Mouse (Mus musculus): Measurements from ENCODE around the gene Brinp2. TPM values are rescaled to one million over a fixed set of nuclear protein-coding genes. Genes with fewer than 3 reads are reported as not detected.

The Brinp2 gene
- polyA plus RNA-seq, 1 experiment = 0.57 TPM

- H3K4me1 ChIP-seq (ENCODE audit: control insufficient read depth, insufficient read depth, low read length) = no peaks in the 10 kb centered on the region
- no peak overlapping the region for H3K4me3 ChIP-seq (ENCODE audit: low read depth, low read length)
- no peaks in the 10 kb centered on the region for H3K36me3 ChIP-seq (ENCODE audit: control insufficient read depth, insufficient read depth, low read length, poor library complexity, severe bottlenecking)
- no peak overlapping the region for H3K9ac ChIP-seq (ENCODE audit: low read depth, poor library complexity, severe bottlenecking)
- no peaks in the 10 kb centered on the region for H3K9me3 ChIP-seq (replicated peaks; ENCODE audit: control insufficient read depth, insufficient read depth, low read length, poor library complexity, severe bottlenecking)
- TF ChIP-seq POLR2A (IDR thresholded peaks at IDR 0.05; ENCODE audit: insufficient read depth, low read length) (no peak), CTCF (IDR thresholded peaks at IDR 0.05; ENCODE audit: low read depth, low read length) (peak; percentile 4), EP300 (IDR thresholded peaks at IDR 0.05; ENCODE audit: insufficient read depth, low read depth, low read length) (no peak)
- no peak overlapping the region for H3K27ac ChIP-seq (ENCODE audit: insufficient read depth, low read length)
- no peaks in the 10 kb centered on the region for H3K27me3 ChIP-seq (ENCODE audit: control insufficient read depth, insufficient read depth, low read length, poor library complexity, severe bottlenecking)
Observed at GRCm38 (mm10) chr1:158245486-158245885, 110.6 kb downstream of the Brinp2 start.

DNA sequence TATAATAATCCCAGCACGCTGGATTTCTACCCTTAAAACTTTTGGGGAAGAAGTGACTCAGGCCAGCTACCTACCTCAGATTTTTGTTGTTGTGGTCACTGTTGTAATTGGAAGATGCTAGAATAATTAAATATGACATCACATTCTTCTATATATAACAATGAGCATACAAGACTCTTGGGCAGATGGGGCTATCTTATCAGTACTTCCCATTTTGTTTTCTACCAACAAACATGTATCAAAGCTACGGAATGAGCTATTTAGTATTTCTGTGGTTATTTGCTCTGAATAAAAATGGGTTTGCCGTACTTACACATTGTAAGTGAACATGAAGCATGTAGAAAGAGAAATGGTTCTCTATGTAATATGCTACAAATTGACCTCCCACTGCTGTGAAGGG is 112.1 kb downstream of the Brinp2 start:
- no peak overlapping the region for H3K9ac ChIP-seq (ENCODE audit: low read depth, poor library complexity, severe bottlenecking)
- H3K9me3 ChIP-seq (replicated peaks; ENCODE audit: control insufficient read depth, insufficient read depth, low read length, poor library complexity, severe bottlenecking) = no peaks in the 10 kb centered on the region
- H3K27me3 ChIP-seq (ENCODE audit: control insufficient read depth, insufficient read depth, low read length, poor library complexity, severe bottlenecking) = no peaks in the 10 kb centered on the region
- H3K4me3 ChIP-seq (ENCODE audit: low read depth, low read length) = no peak overlapping the region
- no peak overlapping the region for H3K27ac ChIP-seq (ENCODE audit: insufficient read depth, low read length)
- H3K36me3 ChIP-seq (ENCODE audit: control insufficient read depth, insufficient read depth, low read length, poor library complexity, severe bottlenecking) = no peaks in the 10 kb centered on the region
- TF ChIP-seq EP300 (IDR thresholded peaks at IDR 0.05; ENCODE audit: insufficient read depth, low read depth, low read length) = no peak
- no peak for TF ChIP-seq POLR2A (IDR thresholded peaks at IDR 0.05; ENCODE audit: insufficient read depth, low read length)
- no peak for TF ChIP-seq CTCF (IDR thresholded peaks at IDR 0.05; ENCODE audit: low read depth, low read length)
- H3K4me1 ChIP-seq (ENCODE audit: control insufficient read depth, insufficient read depth, low read length) = no peaks in the 10 kb centered on the region

DNA sequence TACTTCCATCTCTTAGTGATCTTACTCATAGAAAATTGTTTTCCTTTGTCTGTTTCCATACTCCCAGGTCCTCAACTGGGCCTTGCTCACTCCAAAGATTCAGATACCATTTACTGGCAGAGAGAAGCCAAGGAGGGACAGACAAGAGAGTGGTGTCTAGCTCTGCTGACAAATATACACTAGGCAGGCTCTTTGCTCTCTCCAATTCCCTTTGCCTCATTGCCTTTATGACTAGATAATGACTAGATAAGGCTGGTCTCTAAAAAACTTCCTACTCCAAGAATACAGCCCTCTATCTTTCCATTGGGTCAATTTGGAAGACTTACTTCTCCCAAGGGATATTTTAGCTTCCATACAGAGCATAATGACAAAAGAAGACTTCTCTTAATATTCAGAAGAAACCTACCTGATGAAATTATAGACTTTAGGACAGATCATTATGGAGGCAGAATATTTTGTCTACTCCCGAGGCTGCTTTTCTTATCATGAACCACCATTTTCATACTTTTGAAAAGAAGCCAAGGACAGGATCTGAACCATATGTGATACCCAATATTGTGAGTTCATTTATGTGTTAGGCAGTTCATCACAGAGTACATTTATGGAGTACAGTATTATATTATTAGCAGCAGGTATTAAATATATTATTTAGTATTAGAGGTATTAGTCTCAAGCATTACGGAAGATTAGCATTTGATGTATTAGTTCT is 114.1 kb downstream of the Brinp2 start:
- H3K36me3 ChIP-seq (ENCODE audit: control insufficient read depth, insufficient read depth, low read length, poor library complexity, severe bottlenecking) = no peaks in the 10 kb centered on the region
- TF ChIP-seq EP300 (IDR thresholded peaks at IDR 0.05; ENCODE audit: insufficient read depth, low read depth, low read length) (no peak), POLR2A (IDR thresholded peaks at IDR 0.05; ENCODE audit: insufficient read depth, low read length) (no peak), CTCF (IDR thresholded peaks at IDR 0.05; ENCODE audit: low read depth, low read length) (no peak)
- no peaks in the 10 kb centered on the region for H3K27me3 ChIP-seq (ENCODE audit: control insufficient read depth, insufficient read depth, low read length, poor library complexity, severe bottlenecking)
- H3K9ac ChIP-seq (ENCODE audit: low read depth, poor library complexity, severe bottlenecking) = no peak overlapping the region
- H3K4me1 ChIP-seq (ENCODE audit: control insufficient read depth, insufficient read depth, low read length) = no peaks in the 10 kb centered on the region
- no peak overlapping the region for H3K27ac ChIP-seq (ENCODE audit: insufficient read depth, low read length)
- H3K9me3 ChIP-seq (replicated peaks; ENCODE audit: control insufficient read depth, insufficient read depth, low read length, poor library complexity, severe bottlenecking) = no peaks in the 10 kb centered on the region
- no peak overlapping the region for H3K4me3 ChIP-seq (ENCODE audit: low read depth, low read length)

DNA sequence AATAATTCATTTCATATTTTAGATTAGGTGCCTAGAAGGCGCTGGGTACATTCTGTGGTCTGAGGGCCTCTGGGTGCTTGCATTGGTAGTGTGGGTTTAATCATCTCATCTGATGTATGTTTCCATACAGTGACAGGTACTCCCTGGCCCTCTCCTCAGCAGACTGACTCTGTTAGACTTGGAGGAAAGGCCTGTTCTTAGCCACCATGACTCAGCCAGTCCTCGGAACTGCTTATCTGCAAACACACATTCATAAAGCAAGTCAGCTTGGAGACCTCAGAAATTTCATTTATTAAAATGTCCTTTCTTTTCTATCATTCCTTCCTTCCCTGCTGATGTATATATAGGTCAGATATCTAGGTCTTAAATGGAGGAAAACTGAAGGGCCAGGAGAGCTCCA is 116.3 kb downstream of the Brinp2 start:
- no peaks in the 10 kb centered on the region for H3K36me3 ChIP-seq (ENCODE audit: control insufficient read depth, insufficient read depth, low read length, poor library complexity, severe bottlenecking)
- TF ChIP-seq EP300 (IDR thresholded peaks at IDR 0.05; ENCODE audit: insufficient read depth, low read depth, low read length) = no peak
- TF ChIP-seq CTCF (IDR thresholded peaks at IDR 0.05; ENCODE audit: low read depth, low read length) = no peak
- TF ChIP-seq POLR2A (IDR thresholded peaks at IDR 0.05; ENCODE audit: insufficient read depth, low read length) = no peak
- H3K27me3 ChIP-seq (ENCODE audit: control insufficient read depth, insufficient read depth, low read length, poor library complexity, severe bottlenecking) = no peaks in the 10 kb centered on the region
- no peak overlapping the region for H3K9ac ChIP-seq (ENCODE audit: low read depth, poor library complexity, severe bottlenecking)
- H3K4me1 ChIP-seq (ENCODE audit: control insufficient read depth, insufficient read depth, low read length) = no peaks in the 10 kb centered on the region
- no peaks in the 10 kb centered on the region for H3K9me3 ChIP-seq (replicated peaks; ENCODE audit: control insufficient read depth, insufficient read depth, low read length, poor library complexity, severe bottlenecking)
- no peak overlapping the region for H3K27ac ChIP-seq (ENCODE audit: insufficient read depth, low read length)
- H3K4me3 ChIP-seq (ENCODE audit: low read depth, low read length) = no peak overlapping the region

GRCm38 (mm10) chr1:158238722-158239121 is 117.4 kb downstream of the Brinp2 start:
- Histone ChIP-seq H3K36me3 (ENCODE audit: control insufficient read depth, insufficient read depth, low read length, poor library complexity, severe bottlenecking) (no peaks in the 10 kb centered on the region), H3K4me1 (ENCODE audit: control insufficient read depth, insufficient read depth, low read length) (no peaks in the 10 kb centered on the region), H3K27ac (ENCODE audit: insufficient read depth, low read length) (no peak overlapping the region), H3K9ac (ENCODE audit: low read depth, poor library complexity, severe bottlenecking) (no peak overlapping the region), H3K9me3 (replicated peaks; ENCODE audit: control insufficient read depth, insufficient read depth, low read length, poor library complexity, severe bottlenecking) (no peaks in the 10 kb centered on the region), H3K27me3 (ENCODE audit: control insufficient read depth, insufficient read depth, low read length, poor library complexity, severe bottlenecking) (no peaks in the 10 kb centered on the region), H3K4me3 (ENCODE audit: low read depth, low read length) (no peak overlapping the region)
- TF ChIP-seq EP300 (IDR thresholded peaks at IDR 0.05; ENCODE audit: insufficient read depth, low read depth, low read length) (no peak), CTCF (IDR thresholded peaks at IDR 0.05; ENCODE audit: low read depth, low read length) (no peak), POLR2A (IDR thresholded peaks at IDR 0.05; ENCODE audit: insufficient read depth, low read length) (no peak)

DNA sequence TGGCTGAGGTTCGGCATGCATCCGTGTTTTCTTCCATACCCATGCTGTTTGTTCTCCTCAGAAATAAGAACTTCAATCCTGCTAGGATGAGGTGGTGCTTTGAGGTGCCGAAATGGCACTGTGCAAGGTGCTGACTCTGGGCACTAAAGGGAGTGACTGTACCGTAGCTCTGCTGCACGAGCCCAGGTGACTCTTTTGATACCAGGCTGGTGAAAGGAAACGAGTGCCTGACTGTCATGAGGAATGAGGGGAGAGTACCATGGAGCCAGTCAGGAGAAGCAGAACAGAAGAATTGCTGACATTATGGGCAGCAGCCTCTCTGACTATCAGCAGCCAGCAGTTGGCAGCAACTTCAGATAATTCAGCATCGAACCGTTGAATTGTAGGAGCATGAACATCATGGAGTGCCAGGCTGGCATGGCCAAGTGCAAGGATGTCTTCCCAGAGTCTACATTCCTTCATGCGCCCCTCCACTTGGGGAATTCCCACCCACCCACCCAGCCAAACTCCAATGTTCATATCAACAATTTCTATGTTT is 127.4 kb downstream of the Brinp2 start:
- TF ChIP-seq CTCF (IDR thresholded peaks at IDR 0.05; ENCODE audit: low read depth, low read length) = no peak
- TF ChIP-seq EP300 (IDR thresholded peaks at IDR 0.05; ENCODE audit: insufficient read depth, low read depth, low read length) = no peak
- TF ChIP-seq POLR2A (IDR thresholded peaks at IDR 0.05; ENCODE audit: insufficient read depth, low read length) = no peak
- Histone ChIP-seq H3K27me3 (ENCODE audit: control insufficient read depth, insufficient read depth, low read length, poor library complexity, severe bottlenecking) (no peaks in the 10 kb centered on the region), H3K36me3 (ENCODE audit: control insufficient read depth, insufficient read depth, low read length, poor library complexity, severe bottlenecking) (no peaks in the 10 kb centered on the region), H3K9ac (ENCODE audit: low read depth, poor library complexity, severe bottlenecking) (no peak overlapping the region), H3K4me3 (ENCODE audit: low read depth, low read length) (no peak overlapping the region), H3K9me3 (replicated peaks; ENCODE audit: control insufficient read depth, insufficient read depth, low read length, poor library complexity, severe bottlenecking) (no peaks in the 10 kb centered on the region), H3K4me1 (ENCODE audit: control insufficient read depth, insufficient read depth, low read length) (no peaks in the 10 kb centered on the region), H3K27ac (ENCODE audit: insufficient read depth, low read length) (no peak overlapping the region)
